Mouse (Mus musculus): ENCODE results near the gene Ogg1. TPM values are rescaled to one million over a fixed set of nuclear protein-coding genes. Genes with fewer than 3 reads are reported as not detected.

Ogg1 gene
- polyA plus RNA-seq, 1 experiment from 2014 or later = 14.3 TPM

- no peaks in the 10 kb centered on the region for H3K9me3 ChIP-seq
- 71% methylated on average over 3 of the region's 3 CpGs for WGBS
- H3K9ac ChIP-seq = no peak overlapping the region
- no peaks in the 10 kb centered on the region for H3K36me3 ChIP-seq
- no peak for ATAC-seq (ENCODE audit: low FRiP score, low read depth)
- H3K27me3 ChIP-seq (replicated peaks) = no peaks in the 10 kb centered on the region
- no peaks in the 10 kb centered on the region for H3K4me1 ChIP-seq
- H3K4me2 ChIP-seq (replicated peaks) = no peak overlapping the region
- no peak overlapping the region for H3K4me3 ChIP-seq
- no peak overlapping the region for H3K27ac ChIP-seq
Measured at GRCm38 (mm10) chr6:113352820-113353219, 26.0 kb downstream of the Ogg1 start.

- H3K36me3 ChIP-seq = no peaks in the 10 kb centered on the region
- no peak for ATAC-seq (ENCODE audit: low FRiP score, low read depth)
- H3K4me3 ChIP-seq = no peak overlapping the region
- 78% methylated on average over 3 of the region's 3 CpGs for WGBS
- no peak overlapping the region for H3K27ac ChIP-seq
- no peak overlapping the region for H3K4me2 ChIP-seq (replicated peaks)
- H3K27me3 ChIP-seq (replicated peaks) = no peaks in the 10 kb centered on the region
- no peak overlapping the region for H3K9ac ChIP-seq
- no peaks in the 10 kb centered on the region for H3K4me1 ChIP-seq
- H3K9me3 ChIP-seq = no peaks in the 10 kb centered on the region
Measured at GRCm38 (mm10) chr6:113353696-113354095, 26.9 kb downstream of the Ogg1 start.

GRCm38 (mm10) chr6:113361476-113361875 lies 34.7 kb downstream of the Ogg1 start:
- no peak for ATAC-seq (ENCODE audit: low FRiP score, low read depth)

GRCm38 (mm10) chr6:113362241-113362640 lies 35.5 kb downstream of the Ogg1 start:
- Histone ChIP-seq H3K9ac (no peak overlapping the region), H3K27ac (no peak overlapping the region), H3K4me3 (no peak overlapping the region), H3K4me2 (replicated peaks) (no peak overlapping the region), H3K27me3 (replicated peaks) (no peaks in the 10 kb centered on the region), H3K4me1 (no peaks in the 10 kb centered on the region), H3K36me3 (peaks cover 12% of the 10 kb centered on the region), H3K9me3 (no peaks in the 10 kb centered on the region)
- ATAC-seq (ENCODE audit: low FRiP score, low read depth) = no peak
- 93% methylated on average over 1 of the region's 1 CpGs for WGBS

More at GRCm38 (mm10) chr6:113361476-113361875, 34.7 kb downstream of the Ogg1 start:
- Histone ChIP-seq H3K4me2 (replicated peaks) (no peak overlapping the region), H3K9ac (no peak overlapping the region), H3K27ac (no peak overlapping the region), H3K9me3 (no peaks in the 10 kb centered on the region), H3K27me3 (replicated peaks) (no peaks in the 10 kb centered on the region), H3K36me3 (peaks cover 5% of the 10 kb centered on the region; the same call in 1 of the 2 replicates), H3K4me1 (no peaks in the 10 kb centered on the region), H3K4me3 (no peak overlapping the region)
- WGBS = 73% methylated on average over 4 of the region's 4 CpGs

GRCm38 (mm10) chr6:113364518-113365135 lies 37.9 kb downstream of the Ogg1 start:
- H3K9me3 ChIP-seq = no peaks in the 10 kb centered on the region
- peaks cover 23% of the 10 kb centered on the region for H3K36me3 ChIP-seq
- no peaks in the 10 kb centered on the region for H3K4me1 ChIP-seq
- 63% methylated on average over 8 of the region's 8 CpGs for WGBS
- H3K27ac ChIP-seq = no peak overlapping the region
- no peak overlapping the region for H3K4me2 ChIP-seq (replicated peaks)
- no peaks in the 10 kb centered on the region for H3K27me3 ChIP-seq (replicated peaks)
- H3K9ac ChIP-seq = no peak overlapping the region
- ATAC-seq (ENCODE audit: low FRiP score, low read depth) = no peak
- no peak overlapping the region for H3K4me3 ChIP-seq

- H3K4me3 ChIP-seq = no peak overlapping the region
- H3K9ac ChIP-seq = no peak overlapping the region
- no peak for ATAC-seq (ENCODE audit: low FRiP score, low read depth)
- H3K27me3 ChIP-seq (replicated peaks) = no peaks in the 10 kb centered on the region
- no peaks in the 10 kb centered on the region for H3K9me3 ChIP-seq
- H3K36me3 ChIP-seq = peaks cover 44% of the 10 kb centered on the region
- no peak overlapping the region for H3K27ac ChIP-seq
- no peak overlapping the region for H3K4me2 ChIP-seq (replicated peaks)
- 87% methylated on average over 6 of the region's 6 CpGs for WGBS
- no peaks in the 10 kb centered on the region for H3K4me1 ChIP-seq
Measured at GRCm38 (mm10) chr6:113366639-113367038, 39.9 kb downstream of the Ogg1 start.

- Histone ChIP-seq H3K9me3 (no peaks in the 10 kb centered on the region), H3K27ac (no peak overlapping the region), H3K9ac (no peak overlapping the region), H3K4me2 (replicated peaks) (no peak overlapping the region), H3K36me3 (peaks cover 53% of the 10 kb centered on the region), H3K27me3 (replicated peaks) (no peaks in the 10 kb centered on the region), H3K4me3 (no peak overlapping the region), H3K4me1 (no peaks in the 10 kb centered on the region)
- ATAC-seq (ENCODE audit: low FRiP score, low read depth) = no peak
- WGBS = 94% methylated on average over 1 of the region's 1 CpGs
Measured at GRCm38 (mm10) chr6:113367574-113367973, 40.8 kb downstream of the Ogg1 start.

GRCm38 (mm10) chr6:113368124-113368523 lies 41.4 kb downstream of the Ogg1 start:
- WGBS = 94% methylated on average over 7 of the region's 7 CpGs
- Histone ChIP-seq H3K9ac (no peak overlapping the region), H3K4me3 (no peak overlapping the region), H3K36me3 (peaks cover 58% of the 10 kb centered on the region), H3K4me2 (replicated peaks) (no peak overlapping the region), H3K4me1 (no peaks in the 10 kb centered on the region), H3K27ac (no peak overlapping the region), H3K27me3 (replicated peaks) (no peaks in the 10 kb centered on the region), H3K9me3 (no peaks in the 10 kb centered on the region)
- no peak for ATAC-seq (ENCODE audit: low FRiP score, low read depth)

GRCm38 (mm10) chr6:113368577-113368976 lies 41.8 kb downstream of the Ogg1 start:
- Histone ChIP-seq H3K9ac (no peak overlapping the region), H3K27me3 (replicated peaks) (no peaks in the 10 kb centered on the region), H3K4me3 (no peak overlapping the region), H3K9me3 (no peaks in the 10 kb centered on the region), H3K4me1 (no peaks in the 10 kb centered on the region), H3K4me2 (replicated peaks) (no peak overlapping the region), H3K36me3 (peaks cover 63% of the 10 kb centered on the region), H3K27ac (no peak overlapping the region)
- WGBS = 70% methylated on average over 5 of the region's 5 CpGs
- no peak for ATAC-seq (ENCODE audit: low FRiP score, low read depth)

GRCm38 (mm10) chr6:113370194-113370929 lies 43.6 kb downstream of the Ogg1 start:
- no peak overlapping the region for H3K9ac ChIP-seq
- ATAC-seq (ENCODE audit: low FRiP score, low read depth) = no peak

GRCm38 (mm10) chr6:113373491-113373890 lies 46.7 kb downstream of the Ogg1 start:
- Histone ChIP-seq H3K36me3 (peaks cover 70% of the 10 kb centered on the region), H3K4me3 (no peak overlapping the region), H3K27me3 (replicated peaks) (no peaks in the 10 kb centered on the region), H3K4me1 (peaks cover 6% of the 10 kb centered on the region), H3K9ac (no peak overlapping the region), H3K4me2 (replicated peaks) (no peak overlapping the region), H3K9me3 (no peaks in the 10 kb centered on the region), H3K27ac (no peak overlapping the region)
- no peak for ATAC-seq (ENCODE audit: low FRiP score, low read depth)
- 93% methylated on average over 4 of the region's 4 CpGs for WGBS

More at GRCm38 (mm10) chr6:113370194-113370929, 43.6 kb downstream of the Ogg1 start:
- no peak overlapping the region for H3K27ac ChIP-seq
- no peaks in the 10 kb centered on the region for H3K4me1 ChIP-seq
- no peak overlapping the region for H3K4me2 ChIP-seq (replicated peaks)
- H3K4me3 ChIP-seq = no peak overlapping the region
- no peaks in the 10 kb centered on the region for H3K27me3 ChIP-seq (replicated peaks)
- WGBS = 93% methylated on average over 20 of the region's 20 CpGs
- H3K9me3 ChIP-seq = no peaks in the 10 kb centered on the region
- peaks cover 75% of the 10 kb centered on the region for H3K36me3 ChIP-seq

- Histone ChIP-seq H3K4me2 (replicated peaks) (peak overlapping the region; percentile 85), H3K4me1 (peaks cover 17% of the 10 kb centered on the region), H3K9me3 (no peaks in the 10 kb centered on the region), H3K9ac (peak overlapping the region; percentile 92), H3K36me3 (peaks cover 55% of the 10 kb centered on the region), H3K27ac (peak overlapping the region; percentile 95), H3K27me3 (replicated peaks) (no peaks in the 10 kb centered on the region), H3K4me3 (peak overlapping the region; percentile 97)
- 11% methylated on average over 7 of the region's 7 CpGs for WGBS
- ATAC-seq (ENCODE audit: low FRiP score, low read depth) = no peak
Measured at GRCm38 (mm10) chr6:113377172-113377495, 50.4 kb downstream of the Ogg1 start.

All from neural tube, embryonic 12.5 days (tissue).